Mouse (Mus musculus) heart, embryonic 12.5 days (tissue): ENCODE measurements around the gene Yeats2. TPM values are rescaled to one million over a fixed set of nuclear protein-coding genes. Genes with fewer than 3 reads are reported as not detected.
"Not testable (repeated sequence)": the region's sequence is repeated elsewhere in the genome, so short reads cannot be mapped to it uniquely, and the experiment has no call there.

Experiments
- ATAC-seq: fragments of 200-750 bp; cut with Nextera tagmentation; 2 replicates; pipeline ENCODE4 v1.8.0; 2017; ENCODE audit warnings: moderate TSS enrichment, moderate library complexity; ENCODE audit not compliant: insufficient number of reproducible peaks, low FRiP score
- H3K27ac ChIP-seq: fragments of 300-500 bp; sonication (generic); 2 replicates; pipeline ENCODE4 v1.5.1; 2016; ENCODE audit warnings: mild to moderate bottlenecking, moderate library complexity; ENCODE audit not compliant: poor library complexity, severe bottlenecking
- H3K27me3 ChIP-seq: fragments of 300-500 bp; sonication (generic); replicated peaks from 2 replicates; pipeline ENCODE4 v1.6.1; 2016; ENCODE audit warnings: mild to moderate bottlenecking, moderate library complexity
- H3K36me3 ChIP-seq: fragments of 300-500 bp; sonication (generic); 2 replicates; pipeline ENCODE4 v1.6.1; 2016; ENCODE audit warnings: mild to moderate bottlenecking, moderate library complexity
- H3K4me1 ChIP-seq: fragments of 300-500 bp; sonication (generic); replicated peaks from 2 replicates; pipeline ENCODE4 v1.6.1; 2016; ENCODE audit warnings: mild to moderate bottlenecking
- H3K4me2 ChIP-seq: fragments of 300-500 bp; sonication (generic); 2 replicates; pipeline ENCODE4 v1.6.1; 2016; ENCODE audit warnings: mild to moderate bottlenecking, moderate library complexity
- H3K4me3 ChIP-seq: fragments of 300-500 bp; sonication (generic); 2 replicates; pipeline ENCODE4 v1.5.1; 2016; ENCODE audit warnings: mild to moderate bottlenecking
- H3K9ac ChIP-seq: fragments of 300-500 bp; sonication (generic); 2 replicates; pipeline ENCODE4 v1.6.1; 2016; ENCODE audit warnings: mild to moderate bottlenecking, moderate library complexity
- H3K9me3 ChIP-seq: fragments of 300-500 bp; sonication (generic); replicated peaks from 2 replicates; pipeline ENCODE4 v1.6.1; 2016; ENCODE audit warnings: mild to moderate bottlenecking, moderate library complexity
- WGBS: fragments of 180-500 bp; shearing (Covaris S2); methylation state at CpG from one replicate; pipeline ENCODE4 v1.1.7; 2016; 5-methylcytosine and 5-hydroxymethylcytosine counted together
- polyA plus RNA-seq: library from polyadenylated mRNA; unstranded; fragments of >200 nt; fragmentation: Nextera tagmentation; extraction: Ambion mirVana; gene quantifications from 2 replicates; pipeline ENCODE4 v1.2.1, GENCODE M21; 2016

The Yeats2 gene
- polyA plus RNA-seq, 1 experiment from 2014 or later, result 33.5 TPM

DNA sequence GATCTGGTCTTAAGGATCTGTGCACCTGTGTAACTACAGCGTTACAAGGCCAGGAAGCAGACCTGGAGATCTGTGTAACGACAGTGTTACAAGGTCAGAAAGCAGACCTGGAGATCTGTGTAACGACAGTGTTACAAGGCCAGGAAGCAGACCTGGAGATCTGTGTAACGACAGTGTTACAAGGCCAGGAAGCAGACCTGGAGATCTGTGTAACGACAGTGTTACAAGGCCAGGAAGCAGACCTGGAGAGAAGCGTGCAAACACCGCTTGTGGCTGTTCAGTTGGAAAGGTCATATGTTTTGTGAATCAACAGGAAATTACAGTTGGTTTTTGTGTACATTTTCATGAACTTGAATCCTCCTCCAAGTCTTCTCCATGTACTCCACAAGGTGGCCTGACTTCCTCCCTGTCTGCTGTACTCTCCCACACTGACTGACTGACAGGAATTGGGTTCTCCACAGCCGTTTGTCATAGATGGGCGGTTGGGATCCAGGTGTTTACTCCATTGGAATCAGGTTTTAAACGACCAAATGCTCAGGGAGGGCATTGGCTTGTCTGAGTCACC lies 14.5 kb upstream of the Yeats2 start:
- H3K36me3 ChIP-seq, result peaks cover 47% of the 10 kb centered on the region
- not testable (repeated sequence) for H3K27ac ChIP-seq
- 68% methylated on average over 10 of the region's 10 CpGs for WGBS

DNA sequence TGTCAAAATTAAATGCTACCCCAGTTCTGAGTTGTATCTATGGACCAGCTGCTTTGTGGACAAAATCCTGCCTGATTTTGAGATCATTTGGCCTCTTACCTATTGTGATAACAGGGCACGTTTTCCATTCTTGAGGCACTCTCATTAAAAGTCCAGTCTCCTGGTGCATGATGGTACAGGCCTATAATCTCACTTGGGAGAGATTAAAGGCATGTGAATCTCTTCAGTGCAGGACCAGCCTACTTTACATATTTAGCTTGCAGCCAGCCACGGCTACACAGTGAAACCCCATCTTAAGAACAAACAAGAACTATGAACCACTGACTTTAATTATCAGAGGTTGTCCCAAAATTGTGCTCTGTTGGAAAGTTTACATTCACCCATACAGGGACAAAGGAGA lies 10.5 kb upstream of the Yeats2 start:
- Histone ChIP-seq H3K9me3 (no peaks in the 10 kb centered on the region), H3K4me3 (no peak overlapping the region), H3K4me2 (no peak overlapping the region), H3K27me3 (no peaks in the 10 kb centered on the region), H3K36me3 (peaks cover 17% of the 10 kb centered on the region), H3K9ac (no peak overlapping the region), H3K4me1 (no peaks in the 10 kb centered on the region), H3K27ac (no peak overlapping the region)
- no peak for ATAC-seq
- 45% methylated on average over 2 of the region's 2 CpGs for WGBS

More for the DNA sequence above, 14.5 kb upstream of the Yeats2 start:
- not testable (repeated sequence) for H3K9ac ChIP-seq, H3K4me3 ChIP-seq, H3K27me3 ChIP-seq, H3K9me3 ChIP-seq, H3K4me2 ChIP-seq, ATAC-seq, H3K4me1 ChIP-seq

DNA sequence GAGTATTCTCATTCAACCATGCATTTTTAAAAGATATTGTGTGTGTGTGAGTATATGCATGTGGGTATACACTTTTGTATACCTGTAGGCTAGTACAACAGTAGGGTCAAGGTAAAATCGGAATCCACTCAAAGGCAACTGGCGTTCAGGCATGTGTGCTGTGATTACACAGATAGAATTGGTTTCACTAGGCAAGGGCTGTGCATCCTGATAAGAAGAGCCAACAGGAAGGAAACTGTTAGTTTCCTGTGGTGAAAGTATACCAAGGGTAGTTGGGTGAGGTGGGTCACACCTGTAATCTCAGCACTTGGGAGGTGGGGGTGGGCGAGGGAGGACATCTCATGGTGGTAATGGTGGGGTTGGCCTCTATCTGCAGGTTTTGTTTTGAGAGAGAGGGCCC lies 3.7 kb downstream of the Yeats2 start:
- ATAC-seq, result no peak
- WGBS, result 72% methylated on average over 3 of the region's 3 CpGs
- no peak overlapping the region for H3K4me3 ChIP-seq
- H3K27ac ChIP-seq, result no peak overlapping the region
- no peak overlapping the region for H3K9ac ChIP-seq
- no peaks in the 10 kb centered on the region for H3K27me3 ChIP-seq
- no peak overlapping the region for H3K4me2 ChIP-seq
- H3K4me1 ChIP-seq, result peaks cover 24% of the 10 kb centered on the region
- peaks cover 11% of the 10 kb centered on the region for H3K36me3 ChIP-seq
- H3K9me3 ChIP-seq, result no peaks in the 10 kb centered on the region

DNA sequence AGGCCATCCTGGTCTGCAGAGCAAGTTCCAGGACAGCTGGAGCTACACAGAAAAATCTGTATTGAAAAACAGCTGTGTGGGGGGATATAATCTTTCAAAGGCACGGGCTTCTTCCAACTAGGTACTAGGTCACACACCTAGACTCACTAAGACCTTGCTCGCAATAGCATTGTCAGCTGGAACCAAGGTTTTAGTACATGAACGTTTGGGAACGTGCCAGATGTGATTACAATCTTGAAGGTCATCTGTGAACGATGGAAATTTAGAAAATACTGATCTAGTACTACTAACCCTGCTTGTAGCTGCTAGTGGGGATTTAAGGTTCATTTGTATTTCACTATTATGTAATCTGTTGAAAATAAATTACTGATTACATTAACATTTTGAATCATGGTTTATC lies 11.1 kb downstream of the Yeats2 start:
- Histone ChIP-seq H3K27me3 (no peaks in the 10 kb centered on the region), H3K27ac (no peak overlapping the region), H3K4me2 (no peak overlapping the region), H3K4me3 (no peak overlapping the region), H3K9ac (no peak overlapping the region), H3K36me3 (peaks cover 41% of the 10 kb centered on the region), H3K4me1 (0 out of 2 replicates have a peak, but pooled peaks cover 1% of the 10 kb centered on the region), H3K9me3 (no peaks in the 10 kb centered on the region)
- ATAC-seq, result no peak
- WGBS, result 83% methylated on average over 5 of the region's 5 CpGs

DNA sequence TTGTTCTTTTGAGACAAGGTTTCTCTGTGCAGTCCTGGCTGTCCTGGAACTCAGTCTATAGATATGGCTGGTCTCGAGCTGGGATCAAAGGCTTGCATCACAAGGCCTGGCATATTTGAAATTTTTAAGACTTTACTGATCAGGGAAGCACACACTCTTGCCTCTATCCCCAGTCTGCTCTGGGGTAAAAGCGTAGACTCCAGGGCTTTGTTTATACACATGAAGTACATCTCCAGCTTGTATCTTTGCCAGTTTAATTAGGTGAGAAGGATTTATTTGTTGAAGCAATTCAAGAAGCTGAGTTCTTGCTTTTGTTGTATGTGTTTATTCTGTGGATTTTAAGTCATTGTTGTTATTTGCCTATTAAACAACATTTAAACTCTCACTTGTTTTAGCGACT lies 12.9 kb downstream of the Yeats2 start:
- no peak for ATAC-seq
- Histone ChIP-seq H3K9me3 (no peaks in the 10 kb centered on the region), H3K36me3 (peaks cover 57% of the 10 kb centered on the region), H3K27me3 (no peaks in the 10 kb centered on the region), H3K4me3 (no peak overlapping the region), H3K27ac (no peak overlapping the region), H3K9ac (no peak overlapping the region), H3K4me2 (no peak overlapping the region), H3K4me1 (0 out of 2 replicates have a peak, but pooled peaks cover 4% of the 10 kb centered on the region)
- WGBS, result 52% methylated on average over 3 of the region's 3 CpGs

DNA sequence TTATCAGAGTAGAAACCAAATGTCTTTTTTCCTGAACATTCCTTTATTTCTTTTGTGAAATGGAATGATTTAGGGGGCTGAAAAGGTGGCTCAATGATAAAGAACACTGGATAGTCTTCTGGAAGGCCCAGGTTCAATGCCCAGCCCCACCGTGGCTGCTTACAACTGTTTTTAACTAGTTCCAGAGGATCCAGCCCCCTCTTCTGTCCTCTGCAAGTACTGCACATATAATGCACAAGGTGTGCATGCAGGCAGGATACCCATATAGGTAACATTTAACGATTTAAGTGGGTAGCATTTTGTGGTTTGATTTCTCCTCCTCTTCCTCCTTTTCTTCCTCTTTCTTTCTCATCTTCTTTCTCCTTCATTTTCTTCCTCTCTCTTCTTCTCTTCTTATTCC lies 19.3 kb downstream of the Yeats2 start:
- H3K27ac ChIP-seq, result no peak overlapping the region
- no peak overlapping the region for H3K4me3 ChIP-seq
- no peak overlapping the region for H3K4me2 ChIP-seq
- H3K27me3 ChIP-seq, result no peaks in the 10 kb centered on the region
- no peaks in the 10 kb centered on the region for H3K9me3 ChIP-seq
- H3K4me1 ChIP-seq, result 0 out of 2 replicates have a peak, but pooled peaks cover 4% of the 10 kb centered on the region
- 90% methylated on average over 2 of the region's 2 CpGs for WGBS
- H3K9ac ChIP-seq, result no peak overlapping the region
- peaks cover 84% of the 10 kb centered on the region for H3K36me3 ChIP-seq
- ATAC-seq, result no peak

DNA sequence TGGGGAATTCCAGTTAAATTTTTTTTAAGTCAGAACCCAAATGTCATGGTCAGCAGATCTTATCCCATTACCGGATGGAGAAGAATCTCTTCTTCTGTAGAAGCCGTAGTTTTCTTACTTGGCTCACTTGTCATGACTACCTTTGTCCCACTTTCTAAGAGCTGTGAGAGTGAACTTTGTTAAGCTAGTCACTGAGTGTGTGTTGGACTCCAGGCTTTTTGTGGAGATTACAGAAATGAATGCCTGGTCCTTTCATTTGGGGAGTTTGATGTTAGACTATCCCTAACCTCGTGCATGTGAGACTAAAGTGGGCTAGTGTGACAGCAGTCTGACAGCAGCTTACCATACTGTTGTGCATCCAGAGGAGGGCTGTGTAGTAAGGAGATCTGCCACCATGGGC lies 28.2 kb downstream of the Yeats2 start:
- H3K4me2 ChIP-seq, result no peak overlapping the region
- no peaks in the 10 kb centered on the region for H3K27me3 ChIP-seq
- peaks cover 13% of the 10 kb centered on the region for H3K4me1 ChIP-seq
- no peak for ATAC-seq
- 87% methylated on average over 3 of the region's 3 CpGs for WGBS
- H3K36me3 ChIP-seq, result peaks cover 71% of the 10 kb centered on the region
- no peaks in the 10 kb centered on the region for H3K9me3 ChIP-seq
- H3K4me3 ChIP-seq, result no peak overlapping the region
- H3K27ac ChIP-seq, result no peak overlapping the region
- no peak overlapping the region for H3K9ac ChIP-seq

DNA sequence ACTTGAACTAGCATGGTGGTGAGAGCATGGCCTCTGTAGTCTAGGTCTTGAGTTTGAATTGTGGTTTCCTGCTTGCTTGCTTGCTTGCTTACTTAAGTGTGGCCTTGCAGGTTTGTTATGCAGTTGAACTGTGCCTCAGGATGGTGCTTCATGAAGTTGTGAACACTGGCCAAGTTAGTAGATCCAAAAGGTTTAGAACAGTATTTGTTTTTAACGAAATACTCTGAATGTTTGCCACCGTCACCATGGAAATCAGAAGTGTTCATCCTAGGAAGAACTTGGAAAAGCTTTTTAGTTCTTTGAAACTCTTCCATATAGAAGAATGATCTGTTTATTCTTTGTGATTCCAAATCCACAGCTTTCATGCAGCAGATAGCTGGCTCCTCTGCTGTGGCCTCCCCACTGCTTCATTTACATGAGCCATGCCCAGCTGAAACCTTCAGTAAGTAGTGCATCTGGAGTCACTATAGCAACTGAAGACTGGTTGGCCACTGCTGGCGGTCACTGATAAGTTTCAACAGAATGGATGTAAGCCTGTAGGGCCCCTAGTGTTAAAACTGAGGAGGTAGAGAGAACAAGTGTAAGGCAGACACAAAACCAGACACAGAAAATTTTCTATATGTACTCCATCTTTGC lies 28.7 kb downstream of the Yeats2 start:
- Histone ChIP-seq H3K4me3 (no peak overlapping the region), H3K4me1 (peaks cover 13% of the 10 kb centered on the region), H3K36me3 (peaks cover 71% of the 10 kb centered on the region), H3K27ac (no peak overlapping the region), H3K9me3 (no peaks in the 10 kb centered on the region), H3K4me2 (no peak overlapping the region), H3K9ac (no peak overlapping the region), H3K27me3 (no peaks in the 10 kb centered on the region)
- 66% methylated on average over 3 of the region's 3 CpGs for WGBS
- peak; percentile 72; the same call in 1 of the 2 replicates for ATAC-seq

DNA sequence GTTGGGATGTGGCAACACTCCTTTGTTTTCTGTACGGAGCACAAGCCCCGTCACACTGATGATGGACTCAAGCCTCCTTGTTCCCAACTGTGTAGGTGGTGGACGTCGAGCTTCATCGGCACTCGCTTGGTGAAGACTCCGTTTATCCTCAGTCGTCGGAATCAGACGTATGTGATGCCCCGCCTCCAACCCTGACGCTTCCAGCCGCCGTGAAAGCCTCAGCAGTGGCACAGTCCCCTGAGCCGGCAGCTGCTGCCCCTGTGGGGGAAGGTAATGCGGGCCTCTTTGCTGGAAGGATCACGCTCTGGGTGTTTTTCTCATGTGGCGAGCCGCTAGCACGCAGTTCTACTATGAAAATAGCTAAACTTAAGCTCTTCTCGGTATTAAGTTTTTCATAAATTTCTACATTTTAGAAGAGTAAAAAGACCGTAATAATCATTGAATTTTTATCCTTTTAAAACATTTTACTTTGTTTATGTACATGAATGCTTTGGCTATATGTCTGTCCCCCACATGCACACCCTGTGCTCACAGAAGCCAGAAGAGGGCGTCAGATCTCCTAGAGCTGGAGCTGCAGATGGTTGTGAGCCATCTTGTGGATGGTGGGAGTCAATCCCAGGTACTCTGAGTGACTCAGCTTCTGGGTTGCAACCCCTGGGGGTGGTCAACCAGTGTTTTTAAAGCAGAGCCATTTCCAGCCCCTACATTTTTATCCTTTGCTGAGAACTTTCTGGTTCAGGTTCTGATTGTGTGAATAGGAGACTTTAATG lies 38.7 kb downstream of the Yeats2 start:
- ATAC-seq, result no peak
- no peak overlapping the region for H3K4me3 ChIP-seq
- no peaks in the 10 kb centered on the region for H3K27me3 ChIP-seq
- no peaks in the 10 kb centered on the region for H3K4me1 ChIP-seq
- H3K9me3 ChIP-seq, result no peaks in the 10 kb centered on the region
- H3K36me3 ChIP-seq, result peaks cover 61% of the 10 kb centered on the region
- H3K9ac ChIP-seq, result no peak overlapping the region
- no peak overlapping the region for H3K27ac ChIP-seq
- no peak overlapping the region for H3K4me2 ChIP-seq
- WGBS, result 84% methylated on average over 23 of the region's 23 CpGs

DNA sequence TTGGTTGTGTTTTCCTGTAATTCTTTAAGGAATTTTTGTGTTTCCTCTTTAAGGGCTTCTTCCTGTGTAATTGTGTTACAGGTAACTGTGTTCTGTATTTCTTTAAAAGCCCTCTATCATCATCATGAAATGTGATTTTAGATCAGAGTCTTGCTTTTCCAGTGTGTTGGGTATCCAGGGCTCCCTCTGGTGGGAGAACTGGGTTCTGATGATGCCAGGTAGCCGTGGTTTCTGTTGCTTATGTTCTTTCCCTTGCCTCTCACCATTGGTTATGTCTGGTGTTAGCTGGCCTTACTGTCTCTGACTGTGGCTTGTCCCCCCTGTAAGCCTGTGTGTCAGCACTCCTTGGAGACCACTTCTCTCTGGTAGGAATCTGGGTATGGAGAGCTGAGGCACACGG lies 44.5 kb downstream of the Yeats2 start:
- H3K4me1 ChIP-seq, result no peaks in the 10 kb centered on the region
- H3K4me2 ChIP-seq, result no peak overlapping the region
- H3K27me3 ChIP-seq, result no peaks in the 10 kb centered on the region
- H3K9me3 ChIP-seq, result no peaks in the 10 kb centered on the region
- WGBS, result 57% methylated on average over 2 of the region's 2 CpGs
- H3K4me3 ChIP-seq, result no peak overlapping the region
- ATAC-seq, result no peak
- no peak overlapping the region for H3K27ac ChIP-seq
- no peak overlapping the region for H3K9ac ChIP-seq
- peaks cover 54% of the 10 kb centered on the region for H3K36me3 ChIP-seq

DNA sequence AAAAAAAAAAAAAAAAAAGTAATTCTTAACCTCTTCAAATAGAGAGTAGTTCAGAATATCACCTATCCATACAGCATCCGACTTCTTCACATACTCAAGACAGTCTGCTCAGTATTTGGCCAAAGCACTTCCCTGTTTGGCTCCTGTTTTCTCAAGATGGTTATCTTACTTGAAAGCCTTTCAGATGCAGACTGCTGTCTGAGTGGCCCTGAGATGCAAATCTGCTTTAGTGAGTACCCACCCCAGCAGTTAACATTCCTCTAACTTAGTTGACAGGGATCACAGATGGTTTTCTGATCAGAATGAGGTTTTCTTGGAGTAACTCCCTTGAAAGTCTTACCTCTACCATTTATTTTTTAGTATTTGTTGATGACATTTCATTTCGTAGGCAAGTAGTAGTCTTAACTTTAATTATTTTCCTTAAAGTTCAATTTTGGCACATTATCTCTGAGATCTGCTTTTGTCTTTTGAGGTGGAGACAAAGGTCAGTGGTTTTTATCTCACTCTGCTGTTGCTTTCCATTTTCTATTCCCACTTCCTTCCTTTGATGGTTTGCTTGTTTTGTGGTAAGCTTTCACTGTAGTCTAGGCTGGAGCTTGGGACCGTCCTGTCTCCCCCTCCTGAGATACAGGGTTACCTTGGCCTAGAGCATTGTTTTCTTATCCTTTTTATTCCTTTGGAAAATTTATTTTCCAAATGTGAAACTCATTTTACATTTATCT lies 50.5 kb downstream of the Yeats2 start:
- no peak overlapping the region for H3K4me2 ChIP-seq
- H3K27me3 ChIP-seq, result no peaks in the 10 kb centered on the region
- peaks cover 73% of the 10 kb centered on the region for H3K36me3 ChIP-seq
- ATAC-seq, result no peak
- H3K9me3 ChIP-seq, result no peaks in the 10 kb centered on the region
- 68% methylated on average over 3 of the region's 3 CpGs for whole genome bisulfite sequencing
- H3K9ac ChIP-seq, result no peak overlapping the region
- no peak overlapping the region for H3K27ac ChIP-seq
- H3K4me1 ChIP-seq, result no peaks in the 10 kb centered on the region
- H3K4me3 ChIP-seq, result no peak overlapping the region
